ENCODE assay signal across 16 mouse cellular contexts in the genomic region with DNA sequence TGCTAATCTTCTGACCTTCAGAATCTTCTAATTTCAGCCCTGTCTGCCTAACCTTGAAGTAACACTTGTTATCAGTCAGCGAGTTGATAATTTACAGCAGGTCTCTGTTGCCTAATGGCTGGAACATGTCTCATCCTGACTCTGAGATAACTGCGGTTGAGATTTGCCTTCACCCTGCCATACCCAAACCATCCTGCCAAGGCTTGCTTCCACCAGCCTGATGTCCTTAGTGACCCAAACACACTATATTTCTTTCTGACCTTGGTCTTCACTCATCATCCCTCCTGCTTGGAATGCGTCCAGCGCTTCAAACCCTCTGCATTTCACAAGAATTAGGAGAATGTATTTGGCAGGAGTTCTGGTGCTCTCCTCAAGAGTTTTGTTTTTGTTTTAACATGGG. TPM values are rescaled to one million over a fixed set of nuclear protein-coding genes. Genes with fewer than 3 reads are reported as not detected.
A peak's percentile ranks its signal among the peaks of the same experiment; 100 is the strongest.
DNase-seq lines count a peak whose midpoint lies in the region; ATAC-seq and TF ChIP-seq lines count a peak whose summit lies in the region.
"Had no signal": no experiment of that assay in that cellular context is flagged by ENCODE, and none has a peak within 500 bp of the region (broad histone marks: within the 10 kb centered on the region; RNA-seq: fewer than 3 reads in every experiment).

No protein-coding gene starts in this region.

- no peak overlapping the region for H3K4me3 ChIP-seq in intestine, embryonic 14.5 days (ENCODE audit: low read depth, low read length)
- H3K4me3 ChIP-seq in testis, adult 2 months (ENCODE audit: control insufficient read depth, low read depth, low read length) = no peak overlapping the region
- H3K4me3 ChIP-seq in hindbrain, embryonic 13.5 days = no peak overlapping the region
- H3K4me3 ChIP-seq: embryonic facial prominence, embryonic 12.5 days; megakaryocyte, embryonic 14.5 days; neural tube, embryonic 12.5 days had no signal

- H3K9ac ChIP-seq in intestine, embryonic 14.5 days (ENCODE audit: low read length) = no peak overlapping the region
- H3K9ac ChIP-seq in hindbrain, embryonic 13.5 days = no peak overlapping the region
- H3K9ac ChIP-seq: embryonic facial prominence, embryonic 12.5 days; neural tube, embryonic 12.5 days had no signal

- H3K27me3 ChIP-seq in intestine, embryonic 14.5 days (replicated peaks; ENCODE audit: control insufficient read depth, insufficient read depth, low read length) = no peaks in the 10 kb centered on the region
- H3K27me3 ChIP-seq in testis, adult 2 months (ENCODE audit: control insufficient read depth, insufficient read depth, low read length) = no peaks in the 10 kb centered on the region
- no peaks in the 10 kb centered on the region for H3K27me3 ChIP-seq in hindbrain, embryonic 13.5 days
- H3K27me3 ChIP-seq: embryonic facial prominence, embryonic 12.5 days; megakaryocyte, embryonic 14.5 days; neural tube, embryonic 12.5 days had no signal

- no peak for TF ChIP-seq POLR2A in testis, adult 2 months (IDR thresholded peaks at IDR 0.05; ENCODE audit: control insufficient read depth, low read depth, low read length)

- H3K4me2 ChIP-seq in intestine, embryonic 14.5 days (ENCODE audit: low read length) = no peak overlapping the region
- no peak overlapping the region for H3K4me2 ChIP-seq in hindbrain, embryonic 13.5 days
- H3K4me2 ChIP-seq: embryonic facial prominence, embryonic 12.5 days; neural tube, embryonic 12.5 days had no signal

- peaks cover 10% of the 10 kb centered on the region for H3K36me3 ChIP-seq in intestine, embryonic 14.5 days (ENCODE audit: control insufficient read depth, insufficient read depth, low read length)
- no peaks in the 10 kb centered on the region for H3K36me3 ChIP-seq in testis, adult 2 months (ENCODE audit: control insufficient read depth, insufficient read depth, low read length)
- peaks cover 12% of the 10 kb centered on the region for H3K36me3 ChIP-seq in hindbrain, embryonic 13.5 days

- peak; percentile 79 for DNase-seq in ovary, adult 18-20 months (ENCODE audit: low spot score)
- DNase-seq in ovary, postnatal 14 days (ENCODE audit: low spot score) = no peak
- DNase-seq in adrenal gland, postnatal 14 days = peak; percentile 90
- peak; percentile 58 for DNase-seq in intestine, embryonic 14.5 days (ENCODE audit: low spot score)
- DNase-seq: cerebellum, adult 2 months; kidney, adult 8-10 months; thymus, adult 2 months had no signal

- no peak for TF ChIP-seq CTCF in testis, adult 2 months (IDR thresholded peaks at IDR 0.05; ENCODE audit: control insufficient read depth, insufficient read depth, insufficient replicate concordance, low read depth, low read length)

- H3K4me1 ChIP-seq in intestine, embryonic 14.5 days (replicated peaks; ENCODE audit: control insufficient read depth, insufficient read depth, low read length) = 0 out of 2 replicates have a peak, but pooled peaks cover 6% of the 10 kb centered on the region
- H3K4me1 ChIP-seq in testis, adult 2 months (ENCODE audit: control insufficient read depth, insufficient read depth, low read length) = no peaks in the 10 kb centered on the region
- no peaks in the 10 kb centered on the region for H3K4me1 ChIP-seq in hindbrain, embryonic 13.5 days (replicated peaks)
- H3K4me1 ChIP-seq: embryonic facial prominence, embryonic 12.5 days; neural tube, embryonic 12.5 days had no signal

- 24% methylated on average over 4 of the region's 4 CpGs for WGBS in intestine, embryonic 14.5 days
- WGBS in hindbrain, embryonic 13.5 days = 87% methylated on average over 4 of the region's 4 CpGs

- H3K9me3 ChIP-seq in intestine, embryonic 14.5 days (ENCODE audit: control insufficient read depth, low read length) = no peaks in the 10 kb centered on the region
- no peaks in the 10 kb centered on the region for H3K9me3 ChIP-seq in hindbrain, embryonic 13.5 days
- H3K9me3 ChIP-seq: embryonic facial prominence, embryonic 12.5 days; megakaryocyte, embryonic 14.5 days; neural tube, embryonic 12.5 days had no signal

- no peak for ATAC-seq in intestine, embryonic 14.5 days (replicated peaks; ENCODE audit: low FRiP score, low TSS enrichment, low read depth)
- no peak for ATAC-seq in hindbrain, embryonic 13.5 days (ENCODE audit: low FRiP score)
- no peak for ATAC-seq in activated CD4-positive, CD25-positive, alpha-beta regulatory T cell, adult 4 months
- ATAC-seq in erythroblast, adult 5-6 weeks (replicated peaks; ENCODE audit: low FRiP score, poor library complexity, severe bottlenecking) = no peak
- ATAC-seq: forebrain, embryonic 14.5 days had no signal

- no peak overlapping the region for H3K27ac ChIP-seq in intestine, embryonic 14.5 days (ENCODE audit: low read depth)
- peak overlapping the region; percentile 39; the same call in 1 of the 2 replicates for H3K27ac ChIP-seq in testis, adult 2 months (ENCODE audit: control insufficient read depth, insufficient read depth, low read depth, low read length)
- H3K27ac ChIP-seq in hindbrain, embryonic 13.5 days = no peak overlapping the region
- H3K27ac ChIP-seq: embryonic facial prominence, embryonic 12.5 days; neural tube, embryonic 12.5 days had no signal

RNA-seq across cellular contexts. Expression of a gene that starts 6.5 kb away (rescaled TPM):
- 2.6 and 11.3 TPM in 2 replicates for total RNA-seq in adrenal gland, postnatal 14 days (2021)
- polyA plus RNA-seq in intestine, embryonic 14.5 days (2014; fragmentation: Nextera tagmentation; extraction: Ambion mirVana) = 2.8 and 3.4 TPM in 2 replicates
- 0.82 and 1.4 TPM in 2 replicates for polyA plus RNA-seq in testis, adult 2 months (2012; rRNA removed)
- 10.0 and 11.7 TPM in 2 replicates for polyA plus RNA-seq in hindbrain, embryonic 13.5 days (2015; fragmentation: Nextera tagmentation; extraction: Ambion mirVana)
- polyA plus RNA-seq in activated CD4-positive, CD25-positive, alpha-beta regulatory T cell, adult 4 months (2017; shearing (Covaris generic)) = 1 to 10 TPM; 5.9 to 10.0 TPM
- total RNA-seq in erythroblast, adult 5-6 weeks (2015; ENCODE audit: low replicate concordance) = not detected in 2 replicates
- not detected in 2 replicates for total RNA-seq in erythroblast, adult 5-6 weeks (2017; ENCODE audit: low replicate concordance)

RNA-seq across cellular contexts. Expression of a gene that starts 12.2 kb away (rescaled TPM):
- 59.6 and 66.3 TPM in 2 replicates for total RNA-seq in adrenal gland, postnatal 14 days (2021)
- 88.7 and 92.1 TPM in 2 replicates for polyA plus RNA-seq in intestine, embryonic 14.5 days (2014; fragmentation: Nextera tagmentation; extraction: Ambion mirVana)
- 20.2 and 28.6 TPM in 2 replicates for polyA plus RNA-seq in testis, adult 2 months (2012; rRNA removed)
- polyA plus RNA-seq in hindbrain, embryonic 13.5 days (2015; fragmentation: Nextera tagmentation; extraction: Ambion mirVana) = 12.2 and 13.3 TPM in 2 replicates
- under 1 TPM in 1 of 2 experiments, not detected in 1; 0.18 TPM for polyA plus RNA-seq in activated CD4-positive, CD25-positive, alpha-beta regulatory T cell, adult 4 months (2017; shearing (Covaris generic))
- not detected in 2 replicates for total RNA-seq in erythroblast, adult 5-6 weeks (2015; ENCODE audit: low replicate concordance)
- total RNA-seq in erythroblast, adult 5-6 weeks (2017; ENCODE audit: low replicate concordance) = 0.42 TPM in 1 of 2 replicates, not detected in the other
- total RNA-seq: granulocyte monocyte progenitor cell, adult 5-6 weeks had no signal

RNA-seq across cellular contexts. Expression of a gene that starts 14.0 kb away (rescaled TPM):
- 49.6 and 69.1 TPM in 2 replicates for total RNA-seq in adrenal gland, postnatal 14 days (2021)
- 73.7 and 83.4 TPM in 2 replicates for polyA plus RNA-seq in intestine, embryonic 14.5 days (2014; fragmentation: Nextera tagmentation; extraction: Ambion mirVana)
- polyA plus RNA-seq in testis, adult 2 months (2012; rRNA removed) = 24.4 and 28.8 TPM in 2 replicates
- 202 and 209 TPM in 2 replicates for polyA plus RNA-seq in hindbrain, embryonic 13.5 days (2015; fragmentation: Nextera tagmentation; extraction: Ambion mirVana)
- 10 to 100 TPM; 41.0 to 43.1 TPM for polyA plus RNA-seq in activated CD4-positive, CD25-positive, alpha-beta regulatory T cell, adult 4 months (2017; shearing (Covaris generic))
- 2.7 and 12.7 TPM in 2 replicates for total RNA-seq in erythroblast, adult 5-6 weeks (2015; ENCODE audit: low replicate concordance)
- total RNA-seq in erythroblast, adult 5-6 weeks (2017; ENCODE audit: low replicate concordance) = 9.1 and 23.1 TPM in 2 replicates

RNA-seq across cellular contexts. Expression of a gene that starts 36.4 kb away (rescaled TPM):
- total RNA-seq in adrenal gland, postnatal 14 days (2021) = 3.4 and 13.3 TPM in 2 replicates
- polyA plus RNA-seq in intestine, embryonic 14.5 days (2014; fragmentation: Nextera tagmentation; extraction: Ambion mirVana) = 1.1 and 1.3 TPM in 2 replicates
- polyA plus RNA-seq in testis, adult 2 months (2012; rRNA removed) = 8.0 and 11.5 TPM in 2 replicates
- polyA plus RNA-seq in hindbrain, embryonic 13.5 days (2015; fragmentation: Nextera tagmentation; extraction: Ambion mirVana) = 1.00 and 1.0 TPM in 2 replicates
- 10 to 100 TPM; 71.7 to 78.8 TPM for polyA plus RNA-seq in activated CD4-positive, CD25-positive, alpha-beta regulatory T cell, adult 4 months (2017; shearing (Covaris generic))
- total RNA-seq in erythroblast, adult 5-6 weeks (2015; ENCODE audit: low replicate concordance) = 20.1 and 21.1 TPM in 2 replicates
- total RNA-seq in erythroblast, adult 5-6 weeks (2017; ENCODE audit: low replicate concordance) = 25.9 and 26.9 TPM in 2 replicates

RNA-seq across cellular contexts. Expression of a gene that starts 55.2 kb away (rescaled TPM):
- total RNA-seq in adrenal gland, postnatal 14 days (2021) = 0.11 TPM in 2 replicates
- polyA plus RNA-seq in intestine, embryonic 14.5 days (2014; fragmentation: Nextera tagmentation; extraction: Ambion mirVana) = 2.6 and 2.8 TPM in 2 replicates
- polyA plus RNA-seq in testis, adult 2 months (2012; rRNA removed) = 6.5 and 8.5 TPM in 2 replicates
- 1.4 and 1.7 TPM in 2 replicates for polyA plus RNA-seq in hindbrain, embryonic 13.5 days (2015; fragmentation: Nextera tagmentation; extraction: Ambion mirVana)
- polyA plus RNA-seq in activated CD4-positive, CD25-positive, alpha-beta regulatory T cell, adult 4 months (2017; shearing (Covaris generic)) = under 1 TPM in 1 of 2 experiments, not detected in 1; 0.09 TPM
- total RNA-seq in erythroblast, adult 5-6 weeks (2015; ENCODE audit: low replicate concordance) = not detected in 2 replicates
- 0.68 TPM in 1 of 2 replicates, not detected in the other for total RNA-seq in erythroblast, adult 5-6 weeks (2017; ENCODE audit: low replicate concordance)

Comparison
In these comparisons a context has a peak if more than half of its experiments do, and no peak if none do; other contexts are left out.
1. RNA of a gene that starts 12.2 kb away (polyA plus RNA-seq): 88.7 to 92.1 TPM in intestine, embryonic 14.5 days, 20.2 to 28.6 TPM in testis, adult 2 months and 12.2 to 13.3 TPM in hindbrain, embryonic 13.5 days; 0.18 TPM in activated CD4-positive, CD25-positive, alpha-beta regulatory T cell, adult 4 months; every median in the first group is over 10 times any median in the second.